Mouse (Mus musculus): Measurements from ENCODE around the gene Kpna2. TPM values are rescaled to one million over a fixed set of nuclear protein-coding genes. Genes with fewer than 3 reads are reported as not detected.

Kpna2 gene
- polyA plus RNA-seq, 1 experiment from 2014 or later, result 653 TPM

DNA sequence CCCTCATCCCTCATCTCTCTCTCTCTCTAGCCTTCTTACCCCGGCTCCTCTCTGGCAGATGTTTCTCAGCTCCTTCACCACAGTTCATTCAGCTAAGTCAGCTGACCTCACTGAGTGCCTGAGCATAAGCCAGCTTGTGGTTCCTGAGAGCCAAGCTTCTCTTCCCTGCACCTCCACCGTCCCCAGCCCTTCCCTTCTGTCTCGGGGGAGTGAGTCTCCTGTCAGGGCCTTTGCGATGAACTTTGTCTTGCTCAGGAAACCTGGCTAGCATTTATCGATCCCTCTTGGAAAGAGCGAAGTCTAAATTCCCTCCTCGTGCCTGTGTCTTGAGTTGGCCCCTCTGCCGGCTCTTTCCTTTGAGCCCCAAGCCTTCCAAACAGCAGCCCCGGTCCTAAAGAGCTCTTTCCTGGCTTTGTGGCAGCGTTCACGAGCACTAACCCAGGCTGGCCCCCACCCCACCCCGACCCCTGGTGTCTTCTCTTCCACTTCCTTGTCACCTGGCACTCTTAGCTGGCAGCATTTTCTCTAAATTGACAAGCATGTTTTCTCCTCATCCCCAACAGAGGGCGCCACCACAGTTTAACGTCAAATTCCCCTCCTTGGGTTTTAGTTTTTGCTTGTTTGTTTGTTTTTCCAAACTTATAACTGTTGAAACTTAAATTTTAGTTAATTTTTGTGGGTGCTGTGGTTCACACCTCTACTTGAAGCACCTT, 15.4 kb upstream of the Kpna2 start:
- no peak overlapping the region for H3K27ac ChIP-seq
- H3K9me3 ChIP-seq, result 0 out of 2 replicates have a peak, but pooled peaks cover 3% of the 10 kb centered on the region
- peaks cover 12% of the 10 kb centered on the region for H3K4me1 ChIP-seq (replicated peaks)
- DNase-seq (ENCODE audit: low spot score), result no peak
- no peaks in the 10 kb centered on the region for H3K36me3 ChIP-seq
- no peak overlapping the region for H3K4me3 ChIP-seq
- 48% methylated on average over 14 of the region's 14 CpGs for WGBS
- no peaks in the 10 kb centered on the region for H3K27me3 ChIP-seq (ENCODE audit: insufficient read depth, poor library complexity, severe bottlenecking)

DNA sequence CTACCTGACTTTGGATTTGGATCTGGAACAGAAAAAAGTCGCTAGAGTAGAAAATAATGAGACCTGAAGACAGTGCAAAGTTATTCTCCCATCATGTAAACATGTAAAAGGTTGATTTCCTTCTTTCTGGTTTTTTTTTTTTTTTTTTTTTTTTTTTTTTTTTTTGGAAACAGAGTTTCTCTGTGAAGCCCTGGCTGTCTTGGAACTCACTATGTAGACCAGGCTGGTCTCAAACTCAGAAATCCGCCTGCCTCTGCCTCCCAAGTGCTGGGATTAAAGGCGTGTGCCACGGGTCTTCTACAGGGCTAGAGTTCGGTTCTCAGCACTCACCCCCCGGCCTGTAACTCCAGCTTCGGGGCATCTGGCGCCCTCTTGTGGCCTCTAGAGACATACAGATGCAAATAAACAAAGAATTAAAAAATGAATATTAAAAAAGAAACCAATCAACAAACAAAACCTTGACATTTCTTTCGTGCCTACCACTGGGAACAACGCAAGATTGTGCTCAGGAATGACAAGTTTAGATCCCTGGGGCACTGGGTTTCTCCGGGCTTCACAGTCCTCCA, 14.8 kb upstream of the Kpna2 start:
- Histone ChIP-seq H3K4me1 (replicated peaks) (peaks cover 12% of the 10 kb centered on the region), H3K4me3 (no peak overlapping the region), H3K36me3 (no peaks in the 10 kb centered on the region), H3K27ac (no peak overlapping the region), H3K27me3 (ENCODE audit: insufficient read depth, poor library complexity, severe bottlenecking) (no peaks in the 10 kb centered on the region), H3K9me3 (0 out of 2 replicates have a peak, but pooled peaks cover 3% of the 10 kb centered on the region)
- 76% methylated on average over 11 of the region's 11 CpGs for WGBS
- DNase-seq (ENCODE audit: low spot score), result no peak

DNA sequence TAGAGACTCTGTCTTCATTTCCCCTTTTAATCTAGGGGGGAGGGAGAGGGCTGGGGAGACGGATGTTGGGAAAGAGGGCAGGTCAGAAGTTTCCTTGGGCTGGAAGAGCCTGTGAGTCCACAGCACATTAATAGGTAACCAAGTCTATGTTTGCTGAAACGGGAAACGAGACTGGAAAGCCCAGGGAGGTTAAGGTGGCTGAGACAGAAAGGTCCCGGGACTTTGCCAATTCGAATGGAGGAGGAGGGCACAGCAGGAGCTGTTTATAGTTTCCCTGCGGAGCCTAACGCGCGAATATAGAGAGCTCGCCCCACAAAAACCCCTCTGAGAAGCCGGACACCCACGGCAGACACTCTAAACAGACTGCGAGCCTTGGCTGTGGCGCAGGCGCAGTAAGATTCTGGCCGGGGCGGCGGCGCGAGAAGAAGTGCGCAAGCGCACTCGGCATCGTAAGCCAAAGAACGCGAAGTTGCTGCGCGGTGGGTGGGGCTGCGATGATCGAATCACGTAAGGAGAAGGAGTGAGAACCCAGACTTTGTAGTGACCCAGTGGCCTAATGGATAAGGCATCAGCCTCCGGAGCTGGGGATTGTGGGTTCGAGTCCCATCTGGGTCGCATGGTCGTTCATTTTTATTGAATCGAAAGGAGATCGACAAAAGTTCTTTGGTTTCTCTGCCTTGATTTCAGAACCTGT, 13.1 kb upstream of the Kpna2 start:
- H3K4me1 ChIP-seq (replicated peaks), result peaks cover 12% of the 10 kb centered on the region
- DNase-seq (ENCODE audit: low spot score), result peak; percentile 98
- H3K27me3 ChIP-seq (ENCODE audit: insufficient read depth, poor library complexity, severe bottlenecking), result no peaks in the 10 kb centered on the region
- peak overlapping the region; percentile 91 for H3K27ac ChIP-seq
- H3K4me3 ChIP-seq, result peak overlapping the region; percentile 59
- 0 out of 2 replicates have a peak, but pooled peaks cover 3% of the 10 kb centered on the region for H3K9me3 ChIP-seq
- H3K36me3 ChIP-seq, result no peaks in the 10 kb centered on the region
- under 1% methylated on average over 37 of the region's 37 CpGs for WGBS

DNA sequence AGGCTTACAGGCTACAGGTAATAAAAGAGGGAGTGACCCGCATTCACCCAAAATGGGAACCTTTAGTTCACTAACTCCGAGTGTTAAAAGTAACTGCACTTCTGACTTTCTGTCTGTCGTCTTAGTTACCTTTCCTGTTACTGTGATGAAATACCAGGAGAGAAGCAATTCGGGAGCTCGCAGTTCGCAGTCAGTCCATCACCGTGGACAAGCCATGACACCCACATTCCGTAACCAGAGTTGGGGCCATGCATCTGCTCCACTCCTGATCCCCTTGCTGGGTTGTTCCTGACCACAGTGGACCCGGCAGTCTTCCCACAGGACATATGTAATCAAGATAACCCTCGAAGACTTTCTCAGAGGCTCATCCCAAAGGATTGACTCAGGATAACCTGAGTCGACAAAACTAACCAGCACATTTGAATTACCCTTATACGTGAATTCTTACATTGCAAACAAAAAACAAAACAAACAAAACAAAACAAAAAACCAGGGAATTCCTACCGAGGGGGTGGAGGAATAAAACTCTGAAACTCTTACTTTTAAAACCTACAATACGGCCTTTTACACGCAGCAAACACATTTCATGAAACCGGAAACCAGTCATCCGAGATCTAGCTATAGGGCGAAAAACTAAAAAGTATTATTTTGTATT, 12.5 kb upstream of the Kpna2 start:
- Histone ChIP-seq H3K27me3 (ENCODE audit: insufficient read depth, poor library complexity, severe bottlenecking) (no peaks in the 10 kb centered on the region), H3K4me3 (peak overlapping the region; percentile 59), H3K36me3 (no peaks in the 10 kb centered on the region), H3K9me3 (0 out of 2 replicates have a peak, but pooled peaks cover 3% of the 10 kb centered on the region), H3K4me1 (replicated peaks) (peaks cover 12% of the 10 kb centered on the region), H3K27ac (peak overlapping the region; percentile 91)
- 43% methylated on average over 18 of the region's 18 CpGs for WGBS
- DNase-seq (ENCODE audit: low spot score), result no peak

DNA sequence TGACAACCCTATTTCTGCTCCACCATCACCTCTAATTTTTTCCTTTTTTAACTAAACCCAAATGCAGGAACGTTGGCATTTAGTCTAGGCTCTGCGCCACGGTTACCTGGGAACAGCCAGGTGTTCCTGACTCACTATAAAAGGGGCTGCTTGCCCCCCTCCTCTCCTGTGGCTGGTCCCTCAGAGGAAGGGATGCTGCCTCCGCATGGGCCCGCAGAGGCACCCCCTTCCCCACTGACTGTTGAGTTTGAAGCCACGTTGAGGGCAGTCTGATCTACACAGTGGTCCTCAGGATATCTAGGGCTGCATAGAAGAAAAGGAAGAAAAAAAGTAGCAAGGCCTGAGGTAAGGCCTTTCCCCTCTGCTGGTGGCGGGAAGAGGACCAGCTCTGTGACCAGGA, 11.8 kb upstream of the Kpna2 start:
- DNase-seq (ENCODE audit: low spot score), result no peak

DNA sequence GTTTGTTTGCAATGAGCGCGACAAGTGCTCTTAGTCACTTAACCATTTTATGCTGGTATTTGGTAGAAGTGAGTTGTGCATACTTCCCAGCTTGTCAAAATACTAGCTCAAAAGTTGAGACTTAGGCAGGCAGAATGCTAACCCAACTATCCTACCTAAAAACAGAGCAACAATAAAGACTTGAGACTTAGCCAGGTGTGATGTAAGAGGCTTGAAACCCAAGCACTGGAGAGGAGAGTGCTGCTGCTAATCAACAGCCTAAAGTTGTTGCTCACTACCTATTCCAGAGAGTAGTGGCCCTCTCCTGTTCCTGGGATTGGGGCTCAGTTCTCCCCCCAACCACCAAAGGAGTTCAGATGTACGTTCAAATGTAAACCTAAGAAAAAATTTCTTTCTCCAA, 11.1 kb upstream of the Kpna2 start:
- Histone ChIP-seq H3K4me1 (replicated peaks) (peaks cover 12% of the 10 kb centered on the region), H3K9me3 (0 out of 2 replicates have a peak, but pooled peaks cover 3% of the 10 kb centered on the region), H3K27me3 (ENCODE audit: insufficient read depth, poor library complexity, severe bottlenecking) (no peaks in the 10 kb centered on the region), H3K27ac (no peak overlapping the region), H3K36me3 (no peaks in the 10 kb centered on the region), H3K4me3 (no peak overlapping the region)
- no peak for DNase-seq (ENCODE audit: low spot score)
- WGBS, result 95% methylated on average over 3 of the region's 3 CpGs

More for the DNA sequence above, 11.8 kb upstream of the Kpna2 start:
- peaks cover 12% of the 10 kb centered on the region for H3K4me1 ChIP-seq (replicated peaks)
- no peaks in the 10 kb centered on the region for H3K27me3 ChIP-seq (ENCODE audit: insufficient read depth, poor library complexity, severe bottlenecking)
- no peak overlapping the region for H3K27ac ChIP-seq
- no peaks in the 10 kb centered on the region for H3K36me3 ChIP-seq
- H3K4me3 ChIP-seq, result no peak overlapping the region
- H3K9me3 ChIP-seq, result 0 out of 2 replicates have a peak, but pooled peaks cover 3% of the 10 kb centered on the region
- WGBS, result 78% methylated on average over 7 of the region's 7 CpGs

DNA sequence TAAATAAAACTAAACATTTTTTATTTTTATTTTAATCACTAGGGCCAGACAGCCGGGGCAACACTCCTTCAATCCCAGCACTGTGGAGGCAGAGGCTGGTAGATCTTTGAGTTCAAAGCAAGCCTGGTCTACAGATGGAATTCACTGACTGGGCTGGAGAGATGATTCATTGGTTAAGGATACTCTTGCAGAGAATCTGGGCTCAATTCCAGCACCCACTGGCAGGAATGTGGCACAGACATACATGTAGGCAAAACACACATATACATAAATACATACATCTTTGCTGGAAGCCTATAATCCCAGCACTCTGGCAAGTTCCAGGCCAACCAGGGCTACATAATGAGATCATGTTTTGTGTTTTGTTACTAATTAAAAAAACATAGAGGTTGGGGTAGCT, 6.2 kb upstream of the Kpna2 start:
- WGBS, result 93% methylated on average over 1 of the region's 1 CpGs
- no peak for DNase-seq (ENCODE audit: low spot score)
- Histone ChIP-seq H3K27me3 (ENCODE audit: insufficient read depth, poor library complexity, severe bottlenecking) (no peaks in the 10 kb centered on the region), H3K4me3 (no peak overlapping the region), H3K27ac (no peak overlapping the region), H3K4me1 (replicated peaks) (peaks cover 16% of the 10 kb centered on the region), H3K9me3 (no peaks in the 10 kb centered on the region), H3K36me3 (no peaks in the 10 kb centered on the region)

DNA sequence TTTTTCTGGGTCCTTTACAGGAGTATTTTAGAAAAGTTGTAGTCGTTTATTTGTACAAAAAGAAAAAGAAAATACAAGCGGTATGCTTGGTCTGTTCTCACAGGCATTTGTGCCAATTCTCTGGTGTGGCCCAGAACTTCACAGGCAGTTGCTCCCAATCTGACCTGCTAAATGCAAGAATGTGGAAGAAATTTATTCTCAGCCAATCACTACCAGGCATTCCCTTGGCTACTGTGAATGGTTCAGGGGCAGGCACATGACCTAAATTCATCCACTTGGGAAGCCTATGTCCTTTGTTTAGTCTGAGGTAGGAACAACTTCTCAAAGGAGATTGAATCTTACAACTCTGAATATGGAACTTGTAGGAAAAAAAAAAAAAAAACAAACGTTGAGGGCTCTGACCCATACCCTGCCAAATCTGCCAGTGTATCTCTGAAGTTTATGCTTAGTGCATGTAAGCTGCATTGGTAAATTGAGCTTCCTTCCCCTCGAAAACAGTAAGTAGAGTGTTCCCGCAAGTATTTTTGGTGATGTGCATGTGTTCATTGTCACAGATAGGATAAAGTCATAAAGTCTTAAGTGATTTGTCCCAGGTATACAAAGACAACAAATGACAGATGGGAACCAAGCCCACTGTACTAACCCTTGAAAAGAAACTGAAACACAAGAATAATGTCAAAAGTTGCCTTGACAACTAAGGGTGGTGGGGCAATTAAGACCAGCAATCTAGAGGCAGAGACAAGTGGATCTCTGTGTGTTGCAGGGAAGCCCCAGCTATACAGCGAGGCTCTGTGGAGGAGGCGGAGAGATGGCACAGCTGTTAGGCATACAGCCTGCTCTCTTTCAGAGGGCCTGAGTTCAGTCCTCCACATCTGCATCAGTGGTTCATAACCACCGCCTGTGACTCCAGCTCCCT, 2.7 kb upstream of the Kpna2 start:
- Histone ChIP-seq H3K4me1 (replicated peaks) (peaks cover 23% of the 10 kb centered on the region), H3K36me3 (peaks cover 4% of the 10 kb centered on the region), H3K27ac (peak overlapping the region; percentile 74), H3K27me3 (ENCODE audit: insufficient read depth, poor library complexity, severe bottlenecking) (no peaks in the 10 kb centered on the region), H3K4me3 (0 out of 2 replicates have a peak overlapping the region, but pooled peaks have one; percentile 2), H3K9me3 (no peaks in the 10 kb centered on the region)
- 54% methylated on average over 8 of the region's 8 CpGs for WGBS
- peak; percentile 30 for DNase-seq (ENCODE audit: low spot score)

DNA sequence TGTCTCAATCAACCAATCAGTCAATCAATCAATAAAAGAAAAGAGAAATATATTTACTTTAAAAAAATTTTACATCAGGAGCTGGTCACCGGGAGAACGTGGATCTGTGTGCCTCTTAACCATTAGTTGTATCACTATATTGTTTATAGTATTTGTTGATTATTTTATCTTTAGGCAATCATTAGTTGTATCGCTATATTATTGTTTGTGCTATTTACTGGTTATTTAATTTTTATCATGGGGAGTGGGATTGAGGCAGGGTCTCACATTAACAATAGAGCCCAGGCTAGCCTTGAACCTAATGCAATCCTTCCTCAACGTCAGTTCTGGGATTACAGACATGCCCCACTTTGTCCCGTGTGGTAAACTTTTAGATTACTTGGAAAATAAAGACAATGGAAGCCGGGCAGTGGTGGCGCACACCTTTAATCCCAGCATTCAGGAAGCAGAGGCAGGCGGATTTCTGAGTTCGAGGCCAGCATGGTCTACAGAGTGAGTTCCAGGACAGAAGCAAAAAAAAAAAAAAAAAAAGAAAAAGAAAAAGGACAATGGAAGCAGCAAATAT, 690 bp upstream of the Kpna2 start:
- no peak for DNase-seq (ENCODE audit: low spot score)
- H3K27me3 ChIP-seq (ENCODE audit: insufficient read depth, poor library complexity, severe bottlenecking), result no peaks in the 10 kb centered on the region
- WGBS, result 86% methylated on average over 9 of the region's 9 CpGs
- H3K4me1 ChIP-seq (replicated peaks), result peaks cover 30% of the 10 kb centered on the region
- no peaks in the 10 kb centered on the region for H3K9me3 ChIP-seq
- H3K36me3 ChIP-seq, result peaks cover 24% of the 10 kb centered on the region
- peak overlapping the region; percentile 89 for H3K27ac ChIP-seq
- peak overlapping the region; percentile 81 for H3K4me3 ChIP-seq

DNA sequence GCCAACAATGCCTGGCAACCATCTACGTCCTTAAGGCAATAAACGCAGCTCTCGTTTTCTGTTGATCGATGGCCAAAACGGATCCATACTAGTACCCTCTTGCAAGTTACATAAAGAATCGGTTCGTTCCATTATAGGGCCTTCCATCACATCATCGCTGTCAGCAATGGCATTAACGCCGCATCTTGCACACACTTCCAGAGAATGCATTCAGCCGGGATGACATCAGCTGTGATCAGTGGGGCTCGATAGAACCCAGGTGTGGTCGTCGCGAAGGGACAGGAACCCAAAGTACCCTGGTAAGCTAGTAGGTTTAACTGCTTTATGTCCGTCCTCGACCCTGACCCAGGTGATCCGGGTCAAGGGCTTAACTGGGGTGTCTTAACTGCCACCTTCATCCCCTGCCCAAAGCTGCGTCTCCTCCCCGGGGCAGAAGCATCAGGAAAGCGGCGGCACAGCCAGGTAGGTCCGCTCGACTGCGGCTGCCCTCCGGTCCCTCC, 640 bp downstream of the Kpna2 start:
- Histone ChIP-seq H3K9me3 (no peaks in the 10 kb centered on the region), H3K27ac (peak overlapping the region; percentile 96), H3K36me3 (peaks cover 37% of the 10 kb centered on the region), H3K4me1 (replicated peaks) (peaks cover 30% of the 10 kb centered on the region), H3K27me3 (ENCODE audit: insufficient read depth, poor library complexity, severe bottlenecking) (no peaks in the 10 kb centered on the region), H3K4me3 (peak overlapping the region; percentile 81)
- peak; percentile 57 for DNase-seq (ENCODE audit: low spot score)
- WGBS, result under 1% methylated on average over 26 of the region's 26 CpGs

DNA sequence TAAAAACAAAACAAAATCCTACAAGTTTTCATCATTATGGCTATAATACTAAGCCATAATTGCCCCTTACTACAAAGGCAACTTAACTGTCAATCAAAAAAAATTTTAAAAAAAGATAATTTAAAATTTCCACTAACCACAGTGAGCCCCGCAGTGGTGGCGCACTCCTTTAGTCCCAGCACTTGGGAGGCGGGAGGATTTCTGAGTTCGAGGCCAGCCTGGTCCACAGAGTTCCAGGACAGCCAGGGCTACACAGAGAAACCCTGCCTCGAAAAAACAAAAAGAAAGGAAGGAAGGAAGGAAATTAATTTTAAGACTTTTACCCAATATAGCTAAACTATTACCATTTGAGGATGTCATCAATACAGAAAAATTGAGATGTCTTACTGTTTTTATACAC, 1.4 kb downstream of the Kpna2 start:
- DNase-seq (ENCODE audit: low spot score), result no peak
- H3K9me3 ChIP-seq, result no peaks in the 10 kb centered on the region
- no peaks in the 10 kb centered on the region for H3K27me3 ChIP-seq (ENCODE audit: insufficient read depth, poor library complexity, severe bottlenecking)
- WGBS, result 17% methylated on average over 5 of the region's 5 CpGs
- peaks cover 30% of the 10 kb centered on the region for H3K4me1 ChIP-seq (replicated peaks)
- peak overlapping the region; percentile 96 for H3K27ac ChIP-seq
- H3K4me3 ChIP-seq, result peak overlapping the region; percentile 81
- peaks cover 44% of the 10 kb centered on the region for H3K36me3 ChIP-seq
